Mouse (Mus musculus): ENCODE data around the gene Acot8.

Gene Acot8

GRCm38 (mm10) chr2:164783926-164784581, 20.6 kb downstream of the Acot8 start:
- no peak for DNase-seq (ENCODE audit: low read depth, low spot score)

GRCm38 (mm10) chr2:164781876-164782275, 22.8 kb downstream of the Acot8 start:
- DNase-seq (ENCODE audit: low read depth, low spot score) = no peak

GRCm38 (mm10) chr2:164779481-164780086, 25.1 kb downstream of the Acot8 start, which contains the start of gene Tnnc2:
Gene Tnnc2 (minus strand): TSS chr2:164779967.
- no peak for DNase-seq (ENCODE audit: low read depth, low spot score)

GRCm38 (mm10) chr2:164778809-164779208, 25.9 kb downstream of the Acot8 start:
- DNase-seq (ENCODE audit: low read depth, low spot score) = no peak

GRCm38 (mm10) chr2:164778015-164778287, 26.7 kb downstream of the Acot8 start:
- no peak for DNase-seq (ENCODE audit: low read depth, low spot score)

- no peak for DNase-seq (ENCODE audit: low read depth, low spot score)
Observed at GRCm38 (mm10) chr2:164777246-164778014, 27.3 kb downstream of the Acot8 start.

- no peak for DNase-seq (ENCODE audit: low read depth, low spot score)
Observed at GRCm38 (mm10) chr2:164776801-164777200, 27.9 kb downstream of the Acot8 start.

GRCm38 (mm10) chr2:164776130-164776529, 28.6 kb downstream of the Acot8 start:
- no peak for DNase-seq (ENCODE audit: low read depth, low spot score)

- no peak for DNase-seq (ENCODE audit: low read depth, low spot score)
Observed at GRCm38 (mm10) chr2:164773989-164774364, 30.7 kb downstream of the Acot8 start.

GRCm38 (mm10) chr2:164773229-164773988, 31.3 kb downstream of the Acot8 start:
- no peak for DNase-seq (ENCODE audit: low read depth, low spot score)

- DNase-seq (ENCODE audit: low read depth, low spot score) = no peak
Observed at GRCm38 (mm10) chr2:164771123-164771522, 33.6 kb downstream of the Acot8 start.

- DNase-seq (ENCODE audit: low read depth, low spot score) = no peak
Observed at GRCm38 (mm10) chr2:164770279-164770678, 34.4 kb downstream of the Acot8 start.

- peak; percentile 85 for DNase-seq (ENCODE audit: low read depth, low spot score)
Observed at GRCm38 (mm10) chr2:164769258-164770037, 35.2 kb downstream of the Acot8 start, which contains the start of gene Ube2c. Gene Ube2c (plus strand): TSS chr2:164769898.

- DNase-seq (ENCODE audit: low read depth, low spot score) = no peak
Observed at GRCm38 (mm10) chr2:164767812-164768540, 36.7 kb downstream of the Acot8 start.

GRCm38 (mm10) chr2:164765841-164766240, 38.8 kb downstream of the Acot8 start:
- no peak for DNase-seq (ENCODE audit: low read depth, low spot score)

GRCm38 (mm10) chr2:164762593-164762992, 42.1 kb downstream of the Acot8 start:
- no peak for DNase-seq (ENCODE audit: low read depth, low spot score)

GRCm38 (mm10) chr2:164761971-164762370, 42.7 kb downstream of the Acot8 start:
- DNase-seq (ENCODE audit: low read depth, low spot score) = no peak

GRCm38 (mm10) chr2:164761502-164761901, 43.2 kb downstream of the Acot8 start:
- no peak for DNase-seq (ENCODE audit: low read depth, low spot score)

- no peak for DNase-seq (ENCODE audit: low read depth, low spot score)
Observed at GRCm38 (mm10) chr2:164760059-164760833, 44.4 kb downstream of the Acot8 start.

- no peak for DNase-seq (ENCODE audit: low read depth, low spot score)
Observed at GRCm38 (mm10) chr2:164758692-164759091, 46.0 kb downstream of the Acot8 start.
